Mouse (Mus musculus) ES-Bruce4 (cell line): ENCODE measurements around the gene BC051142. TPM values are rescaled to one million over a fixed set of nuclear protein-coding genes. Genes with fewer than 3 reads are reported as not detected.
"Not testable (repeated sequence)": the region's sequence is repeated elsewhere in the genome, so short reads cannot be mapped to it uniquely, and the experiment has no call there.

Experiments
- H3K27ac ChIP-seq: 2 replicates; pipeline ENCODE4 v1.5.1; 2012; ENCODE audit warnings: low read length, inconsistent platforms; ENCODE audit not compliant: insufficient read depth
- H3K27me3 ChIP-seq: 2 replicates; pipeline ENCODE4 v1.6.1; 2012; ENCODE audit warnings: mild to moderate bottlenecking, low read length, inconsistent platforms; ENCODE audit not compliant: control insufficient read depth, poor library complexity, insufficient read depth, severe bottlenecking
- H3K36me3 ChIP-seq: 2 replicates; pipeline ENCODE4 v1.6.1; 2012; ENCODE audit warnings: inconsistent platforms, mild to moderate bottlenecking, low read length, moderate library complexity; ENCODE audit not compliant: control insufficient read depth, poor library complexity, insufficient read depth, severe bottlenecking
- H3K4me1 ChIP-seq: one replicate; pipeline ENCODE4 v1.8.1; 2011; ENCODE audit warnings: low read length; ENCODE audit not compliant: control insufficient read depth, insufficient read depth
- H3K4me3 ChIP-seq: 2 replicates; pipeline ENCODE4 v1.5.1; 2011; ENCODE audit warnings: low read depth, mild to moderate bottlenecking, low read length
- H3K9ac ChIP-seq: 2 replicates; pipeline ENCODE4 v1.6.1; 2012; ENCODE audit warnings: low read depth, mild to moderate bottlenecking, inconsistent platforms; ENCODE audit not compliant: poor library complexity, severe bottlenecking
- H3K9me3 ChIP-seq: replicated peaks from 2 replicates; pipeline ENCODE4 v1.6.1; 2012; ENCODE audit warnings: mild to moderate bottlenecking, low read length, inconsistent platforms; ENCODE audit not compliant: control insufficient read depth, poor library complexity, insufficient read depth, severe bottlenecking
- CTCF ChIP-seq: IDR thresholded peaks from one replicate; pipeline ENCODE4 v1.8.1; 2011; ENCODE audit warnings: low read depth, low read length
- EP300 ChIP-seq: IDR thresholded peaks from 2 replicates; pipeline ENCODE4 v1.6.1; 2011; ENCODE audit warnings: low read depth, low read length; ENCODE audit not compliant: insufficient read depth
- POLR2A ChIP-seq: IDR thresholded peaks from one replicate; pipeline ENCODE4 v1.8.1; 2011; ENCODE audit warnings: low read length; ENCODE audit not compliant: insufficient read depth
- polyA plus RNA-seq: library from polyadenylated mRNA; stranded (reverse); fragments of >200 nt; gene quantifications from 2 replicates; pipeline ENCODE4 v1.2.4, GENCODE M21; 2011; ENCODE audit warnings: low read depth; ENCODE audit not compliant: missing spikeins, insufficient read depth, insufficient read length

The BC051142 gene
- polyA plus RNA-seq, 1 experiment, result not detected

- no peaks in the 10 kb centered on the region for H3K27me3 ChIP-seq
- no peak for TF ChIP-seq EP300
- no peak for TF ChIP-seq POLR2A
- no peak for TF ChIP-seq CTCF
Measured at GRCm38 (mm10) chr17:34470491-34470890, 71.9 kb downstream of the BC051142 start.

GRCm38 (mm10) chr17:34475060-34475459 lies 76.4 kb downstream of the BC051142 start:
- H3K27ac ChIP-seq, result no peak overlapping the region
- H3K27me3 ChIP-seq, result no peaks in the 10 kb centered on the region
- H3K9ac ChIP-seq, result no peak overlapping the region
- H3K9me3 ChIP-seq, result no peaks in the 10 kb centered on the region
- TF ChIP-seq POLR2A (no peak), EP300 (no peak), CTCF (no peak)
- no peak overlapping the region for H3K4me3 ChIP-seq
- no peaks in the 10 kb centered on the region for H3K4me1 ChIP-seq
- H3K36me3 ChIP-seq, result no peaks in the 10 kb centered on the region

More at GRCm38 (mm10) chr17:34470491-34470890, 71.9 kb downstream of the BC051142 start:
- Histone ChIP-seq H3K27ac (no peak overlapping the region), H3K4me1 (no peaks in the 10 kb centered on the region), H3K9ac (no peak overlapping the region), H3K36me3 (no peaks in the 10 kb centered on the region), H3K4me3 (no peak overlapping the region), H3K9me3 (no peaks in the 10 kb centered on the region)

GRCm38 (mm10) chr17:34476427-34476826 lies 77.8 kb downstream of the BC051142 start:
- Histone ChIP-seq H3K9me3 (no peaks in the 10 kb centered on the region), H3K27ac (no peak overlapping the region), H3K4me3 (no peak overlapping the region), H3K4me1 (no peaks in the 10 kb centered on the region), H3K36me3 (no peaks in the 10 kb centered on the region), H3K9ac (no peak overlapping the region), H3K27me3 (no peaks in the 10 kb centered on the region)
- TF ChIP-seq POLR2A (no peak), EP300 (no peak), CTCF (no peak)

- not testable (repeated sequence) for H3K4me1 ChIP-seq, H3K27me3 ChIP-seq, H3K4me3 ChIP-seq, H3K27ac ChIP-seq, H3K9ac ChIP-seq, H3K9me3 ChIP-seq, H3K36me3 ChIP-seq
Measured at GRCm38 (mm10) chr17:34477238-34478013, 78.8 kb downstream of the BC051142 start, which contains the start of gene Btnl4. Btnl4 (minus strand) TSS chr17:34477318.

- Histone ChIP-seq H3K36me3 (no peaks in the 10 kb centered on the region), H3K27ac (no peak overlapping the region), H3K9ac (no peak overlapping the region), H3K27me3 (no peaks in the 10 kb centered on the region), H3K9me3 (no peaks in the 10 kb centered on the region), H3K4me3 (no peak overlapping the region), H3K4me1 (no peaks in the 10 kb centered on the region)
- TF ChIP-seq POLR2A (no peak), CTCF (no peak), EP300 (no peak)
Measured at GRCm38 (mm10) chr17:34492796-34493195, 94.2 kb downstream of the BC051142 start.

- not testable (repeated sequence) for H3K4me3 ChIP-seq, H3K4me1 ChIP-seq, H3K9ac ChIP-seq, H3K27me3 ChIP-seq, H3K36me3 ChIP-seq, H3K9me3 ChIP-seq, H3K27ac ChIP-seq
Measured at GRCm38 (mm10) chr17:34495156-34495555, 96.5 kb downstream of the BC051142 start.
